Mouse (Mus musculus) lung, embryonic 14.5 days (tissue): ENCODE measurements at regions not wholly inside any gene's neighbourhood (a gene's known extent, or its start where the extent isn't known, plus 50 kb on each side); places are given as distances from the start of the nearest gene placed in this dataset.

Source experiments
- ATAC-seq: fragments of 200-750 bp; cut with Nextera tagmentation; 2 replicates; pipeline ENCODE4 v1.8.0; 2017; ENCODE audit warnings: mild to moderate bottlenecking, moderate TSS enrichment, moderate library complexity; ENCODE audit not compliant: insufficient read depth
- DNase-seq: peaks from one replicate; pipeline ENCODE4 v3.0.0-alpha.2; 2015
- H3K27ac ChIP-seq: fragments of 300-500 bp; sonication (generic); 2 replicates; pipeline ENCODE4 v1.5.1; 2014; ENCODE audit warnings: low read depth, mild to moderate bottlenecking, moderate library complexity
- H3K27me3 ChIP-seq: fragments of 300-500 bp; sonication (generic); 2 replicates; pipeline ENCODE4 v1.6.1; 2014; ENCODE audit warnings: low read length, control low read depth; ENCODE audit not compliant: insufficient read depth
- H3K36me3 ChIP-seq: fragments of 300-500 bp; sonication (generic); 2 replicates; pipeline ENCODE4 v1.6.1; 2014; ENCODE audit warnings: control low read depth; ENCODE audit not compliant: insufficient read depth
- H3K4me1 ChIP-seq: fragments of 300-500 bp; sonication (generic); 2 replicates; pipeline ENCODE4 v1.6.1; 2014; ENCODE audit warnings: antibody characterized with exemption, control low read depth; ENCODE audit not compliant: insufficient read depth
- H3K4me2 ChIP-seq: fragments of 300-500 bp; sonication (generic); 2 replicates; pipeline ENCODE4 v1.6.1; 2014; ENCODE audit warnings: mild to moderate bottlenecking
- H3K4me3 ChIP-seq: fragments of 300-500 bp; sonication (generic); 2 replicates; pipeline ENCODE4 v1.5.1; 2014; ENCODE audit warnings: low read depth, low read length
- H3K9ac ChIP-seq: fragments of 300-500 bp; sonication (generic); 2 replicates; pipeline ENCODE4 v1.6.1; 2014
- H3K9me3 ChIP-seq: fragments of 300-500 bp; sonication (generic); 2 replicates; pipeline ENCODE4 v1.6.1; 2016; ENCODE audit warnings: low read depth, low read length, control low read depth
- CTCF ChIP-seq: IDR thresholded peaks from 2 replicates; pipeline ENCODE4 v1.5.1; 2016; ENCODE audit warnings: antibody characterized with exemption, low read depth
- WGBS: fragments of 180-500 bp; shearing (Covaris S2); extraction: QIAGEN DNeasy Blood & Tissue Kit; methylation state at CpG from one replicate; pipeline ENCODE4 v1.1.7; 2014; 5-methylcytosine and 5-hydroxymethylcytosine counted together

GRCm38 (mm10) chr15:33890606-33891005 is 467.1 kb downstream of the 9430069I07Rik start:
- Histone ChIP-seq H3K4me2 (no peak overlapping the region), H3K9ac (no peak overlapping the region), H3K4me3 (no peak overlapping the region), H3K4me1 (no peaks in the 10 kb centered on the region), H3K36me3 (no peaks in the 10 kb centered on the region), H3K9me3 (no peaks in the 10 kb centered on the region), H3K27ac (no peak overlapping the region), H3K27me3 (no peaks in the 10 kb centered on the region)
- ATAC-seq (no peak), DNase-seq (no peak)
- TF ChIP-seq CTCF, result no peak
- WGBS, result 77% methylated on average over 4 of the region's 4 CpGs

GRCm38 (mm10) chr15:33888865-33889368 is 468.8 kb downstream of the 9430069I07Rik start:
- Histone ChIP-seq H3K9ac (no peak overlapping the region), H3K36me3 (no peaks in the 10 kb centered on the region), H3K4me1 (no peaks in the 10 kb centered on the region), H3K4me2 (no peak overlapping the region), H3K9me3 (no peaks in the 10 kb centered on the region), H3K27ac (no peak overlapping the region), H3K27me3 (no peaks in the 10 kb centered on the region), H3K4me3 (no peak overlapping the region)
- ATAC-seq (no peak), DNase-seq (no peak)
- no peak for TF ChIP-seq CTCF
- 86% methylated on average over 1 of the region's 1 CpGs for WGBS

GRCm38 (mm10) chr15:33862224-33862752 is 495.4 kb downstream of the 9430069I07Rik start:
- no peak overlapping the region for H3K27ac ChIP-seq
- WGBS, result 41% methylated on average over 3 of the region's 3 CpGs

GRCm38 (mm10) chr15:33825435-33826088 is 532.1 kb downstream of the 9430069I07Rik start:
- H3K27me3 ChIP-seq, result no peaks in the 10 kb centered on the region

More at GRCm38 (mm10) chr15:33862224-33862752, 495.4 kb downstream of the 9430069I07Rik start:
- Histone ChIP-seq H3K36me3 (no peaks in the 10 kb centered on the region), H3K4me3 (no peak overlapping the region), H3K4me1 (no peaks in the 10 kb centered on the region), H3K27me3 (no peaks in the 10 kb centered on the region), H3K4me2 (no peak overlapping the region), H3K9ac (no peak overlapping the region), H3K9me3 (no peaks in the 10 kb centered on the region)
- ATAC-seq (peak; percentile 21; the same call in 1 of the 2 replicates), DNase-seq (peak; percentile 50)
- TF ChIP-seq CTCF, result no peak

GRCm38 (mm10) chr15:33824826-33825225 is 532.8 kb downstream of the 9430069I07Rik start:
- no peaks in the 10 kb centered on the region for H3K4me1 ChIP-seq
- H3K27ac ChIP-seq, result no peak overlapping the region
- DNase-seq (no peak), ATAC-seq (no peak)
- WGBS, result 79% methylated on average over 3 of the region's 3 CpGs
- H3K36me3 ChIP-seq, result no peaks in the 10 kb centered on the region
- no peak overlapping the region for H3K4me2 ChIP-seq
- no peak overlapping the region for H3K4me3 ChIP-seq
- no peak overlapping the region for H3K9ac ChIP-seq
- no peak for TF ChIP-seq CTCF
- H3K9me3 ChIP-seq, result no peaks in the 10 kb centered on the region
- H3K27me3 ChIP-seq, result no peaks in the 10 kb centered on the region

More at GRCm38 (mm10) chr15:33825435-33826088, 532.1 kb downstream of the 9430069I07Rik start:
- H3K4me2 ChIP-seq, result no peak overlapping the region
- no peak overlapping the region for H3K27ac ChIP-seq
- DNase-seq, result no peak
- no peak overlapping the region for H3K4me3 ChIP-seq
- no peaks in the 10 kb centered on the region for H3K4me1 ChIP-seq
- TF ChIP-seq CTCF, result no peak
- WGBS, result 87% methylated on average over 1 of the region's 1 CpGs
- no peak overlapping the region for H3K9ac ChIP-seq
- no peaks in the 10 kb centered on the region for H3K36me3 ChIP-seq
- H3K9me3 ChIP-seq, result no peaks in the 10 kb centered on the region
- ATAC-seq, result no peak

DNA sequence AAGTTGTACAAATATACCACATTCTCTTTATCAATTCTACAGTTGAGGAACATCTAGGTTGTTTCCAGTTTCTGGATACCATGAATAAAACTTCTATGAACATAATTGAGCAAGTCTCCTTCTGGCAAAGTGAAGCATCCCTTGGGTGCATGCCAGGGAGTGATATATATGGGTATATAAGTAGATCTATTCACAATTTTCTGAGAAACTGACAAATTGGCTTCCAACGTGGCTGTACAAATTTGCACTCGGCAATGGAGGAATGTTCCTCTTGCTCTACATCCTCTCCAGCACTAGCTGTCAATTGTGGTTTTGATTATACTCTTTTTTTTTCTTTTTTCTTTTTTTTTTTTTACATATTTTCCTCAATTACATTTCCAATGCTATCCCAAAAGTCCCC is 576.7 kb downstream of the 9430069I07Rik start:
- no peak overlapping the region for H3K4me3 ChIP-seq
- DNase-seq (no peak), ATAC-seq (no peak)
- H3K27ac ChIP-seq, result no peak overlapping the region
- H3K27me3 ChIP-seq, result no peaks in the 10 kb centered on the region
- H3K9me3 ChIP-seq, result no peaks in the 10 kb centered on the region
- TF ChIP-seq CTCF, result no peak
- WGBS, result 81% methylated on average over 2 of the region's 2 CpGs
- no peaks in the 10 kb centered on the region for H3K36me3 ChIP-seq
- no peaks in the 10 kb centered on the region for H3K4me1 ChIP-seq
- no peak overlapping the region for H3K9ac ChIP-seq
- no peak overlapping the region for H3K4me2 ChIP-seq

DNA sequence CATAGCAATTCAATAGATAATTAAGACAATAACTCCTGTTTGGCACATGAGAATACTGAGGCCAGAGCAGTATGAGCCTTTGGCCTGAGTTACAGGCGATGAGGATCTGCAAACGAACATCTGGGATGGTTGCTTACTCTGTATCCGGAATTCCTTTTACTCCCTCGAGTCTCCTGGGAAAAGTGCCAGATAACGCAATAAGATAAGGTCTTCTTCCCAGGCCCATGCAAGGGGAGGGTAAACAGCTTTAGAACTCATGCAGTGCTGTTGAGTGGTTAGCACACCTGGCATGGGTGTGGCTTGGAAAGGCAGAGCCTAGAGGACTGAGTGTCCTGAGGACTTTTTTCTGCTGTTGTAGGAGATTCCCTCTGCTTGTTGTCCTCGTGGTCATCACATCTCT is 598.2 kb downstream of the 9430069I07Rik start:
- H3K4me3 ChIP-seq, result no peak overlapping the region
- H3K9ac ChIP-seq, result no peak overlapping the region
- H3K4me1 ChIP-seq, result no peaks in the 10 kb centered on the region
- DNase-seq (peak; percentile 70), ATAC-seq (no peak; the same call in 1 of the 2 replicates)
- H3K27me3 ChIP-seq, result no peaks in the 10 kb centered on the region
- no peaks in the 10 kb centered on the region for H3K36me3 ChIP-seq
- H3K9me3 ChIP-seq, result no peaks in the 10 kb centered on the region
- no peak overlapping the region for H3K4me2 ChIP-seq
- no peak overlapping the region for H3K27ac ChIP-seq
- 19% methylated on average over 6 of the region's 6 CpGs for WGBS
- no peak for TF ChIP-seq CTCF
